Mouse (Mus musculus): ENCODE measurements around the gene Gm813. TPM values are rescaled to one million over a fixed set of nuclear protein-coding genes. Genes with fewer than 3 reads are reported as not detected.
A peak's percentile ranks its signal among the peaks of the same experiment; 100 is the strongest.
"Not testable (repeated sequence)": the region's sequence is repeated elsewhere in the genome, so short reads cannot be mapped to it uniquely, and the experiment has no call there.

Gene Gm813
- not detected for polyA plus RNA-seq (2017; shearing (Covaris generic))

DNA sequence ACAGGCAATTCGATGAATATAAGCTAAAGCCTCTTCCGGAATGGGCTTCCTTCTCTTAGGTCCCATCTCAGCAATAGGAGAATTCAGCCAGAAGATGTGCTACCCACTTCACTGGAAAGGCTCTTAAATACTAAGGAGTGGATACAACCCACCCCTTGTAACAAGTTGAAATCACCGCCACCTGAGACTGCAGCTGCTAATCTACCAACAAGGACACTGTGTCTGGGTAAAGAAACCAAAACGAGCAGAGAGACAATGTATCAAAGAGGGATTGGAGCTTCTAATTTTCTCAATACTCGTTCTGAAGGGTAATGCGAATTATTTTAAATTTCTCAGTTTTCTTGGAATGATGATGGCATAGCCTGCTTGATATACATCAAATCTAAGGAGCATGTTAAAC is at the start of gene Gm813:
Gene Gm813 (minus strand): TSS at position 101 of the 400 bp plus-strand sequence.
- ATAC-seq: no peak

DNA sequence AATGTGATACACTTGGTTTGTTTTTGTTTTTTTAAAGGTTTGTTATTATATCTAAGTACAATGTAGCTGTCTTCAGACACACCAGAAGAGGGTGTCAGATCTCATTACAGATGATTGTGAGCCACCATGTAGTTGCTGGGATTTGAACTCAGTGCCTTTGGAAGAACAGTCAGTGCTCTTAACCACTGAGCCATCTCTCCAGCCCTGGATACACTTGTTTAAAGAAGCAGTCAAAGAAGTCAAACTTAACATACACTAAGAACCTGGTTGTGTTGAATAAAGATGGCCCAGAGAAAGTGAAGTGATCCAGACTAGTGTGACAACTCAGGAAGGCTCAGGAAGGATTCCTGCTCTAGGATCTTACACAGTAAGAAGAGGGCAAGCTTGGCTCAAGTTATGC is 48.4 kb upstream of the Gm813 start:
- ATAC-seq: not testable (repeated sequence)

DNA sequence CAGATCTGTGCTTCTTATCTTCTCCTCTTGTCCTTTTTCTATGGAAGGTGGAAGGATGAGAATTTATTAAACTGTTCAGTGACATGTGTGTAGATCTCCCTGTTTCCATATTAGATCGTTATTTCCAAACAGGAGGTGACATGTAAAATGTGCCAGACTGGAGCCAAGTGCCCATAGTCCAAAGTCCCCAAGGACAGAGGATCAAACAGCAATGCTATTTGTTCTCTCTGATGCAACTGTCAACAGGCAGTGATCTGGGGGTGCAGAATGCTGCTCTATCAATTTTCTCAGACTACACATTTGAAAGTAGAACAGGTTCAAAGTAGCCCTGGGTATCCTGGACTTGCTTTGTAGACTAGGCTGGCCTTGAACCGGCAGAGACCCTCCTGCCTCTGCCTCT is 47.0 kb upstream of the Gm813 start:
- ATAC-seq: no peak

- ATAC-seq: peak; percentile 87
These were observed 46.2 kb upstream of the Gm813 start for GRCm38 (mm10) chr16:58663021-58663420.

DNA sequence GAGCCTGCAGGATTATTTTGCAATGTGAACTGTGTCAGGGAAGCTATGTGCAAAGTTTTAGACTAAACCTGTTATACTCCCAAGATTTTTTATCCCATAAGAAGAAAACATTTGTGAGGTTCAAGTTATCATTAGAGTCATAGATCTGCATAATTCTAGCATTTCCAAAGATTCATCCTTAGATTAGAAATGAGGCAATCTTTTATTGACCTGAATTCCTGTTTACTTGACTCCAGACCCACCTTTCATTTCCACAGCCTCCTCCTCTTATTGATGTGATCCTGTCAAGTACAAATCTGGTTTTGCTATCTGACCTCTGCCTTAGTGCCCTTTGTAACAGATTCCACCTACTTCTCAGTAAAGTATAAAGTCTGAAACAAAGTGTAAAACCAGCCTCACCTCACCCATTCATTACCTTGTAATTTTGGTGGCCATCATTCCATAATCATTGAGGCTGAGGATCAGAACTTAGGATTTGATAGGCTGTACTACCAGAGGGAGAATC is 45.6 kb upstream of the Gm813 start:
- no peak for ATAC-seq

- no peak for ATAC-seq
These were observed 45.0 kb upstream of the Gm813 start for GRCm38 (mm10) chr16:58661826-58662225.

GRCm38 (mm10) chr16:58658668-58659067 is 41.9 kb upstream of the Gm813 start:
- no peak for ATAC-seq

DNA sequence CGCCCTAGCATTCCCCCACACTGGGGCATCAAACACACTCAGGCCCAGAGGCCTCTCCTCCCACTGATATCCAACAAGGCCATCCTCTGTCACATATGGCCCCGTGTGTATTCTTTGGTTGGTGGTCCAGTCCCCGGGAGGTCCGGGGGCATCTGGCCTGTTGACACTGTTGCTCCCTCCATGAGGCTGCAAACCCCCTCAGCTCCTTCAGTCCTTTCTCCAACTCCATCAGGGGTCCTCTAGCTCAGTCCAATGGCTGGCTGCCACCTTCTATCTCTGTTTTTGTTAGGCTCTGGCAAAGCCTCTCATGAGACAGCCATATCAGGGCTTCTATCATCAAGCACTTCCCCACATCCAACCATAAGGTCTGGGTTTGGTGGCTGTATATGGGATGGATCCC is 39.7 kb upstream of the Gm813 start:
- ATAC-seq: no peak

GRCm38 (mm10) chr16:58655751-58656150 is 39.0 kb upstream of the Gm813 start:
- no peak for ATAC-seq

- no peak for ATAC-seq
These were observed 33.2 kb upstream of the Gm813 start for GRCm38 (mm10) chr16:58649979-58650378.

- no peak for ATAC-seq
These were observed 22.0 kb upstream of the Gm813 start, which contains the start of gene E330017A01Rik for GRCm38 (mm10) chr16:58638689-58639175. E330017A01Rik (minus strand) TSS chr16:58638739.

DNA sequence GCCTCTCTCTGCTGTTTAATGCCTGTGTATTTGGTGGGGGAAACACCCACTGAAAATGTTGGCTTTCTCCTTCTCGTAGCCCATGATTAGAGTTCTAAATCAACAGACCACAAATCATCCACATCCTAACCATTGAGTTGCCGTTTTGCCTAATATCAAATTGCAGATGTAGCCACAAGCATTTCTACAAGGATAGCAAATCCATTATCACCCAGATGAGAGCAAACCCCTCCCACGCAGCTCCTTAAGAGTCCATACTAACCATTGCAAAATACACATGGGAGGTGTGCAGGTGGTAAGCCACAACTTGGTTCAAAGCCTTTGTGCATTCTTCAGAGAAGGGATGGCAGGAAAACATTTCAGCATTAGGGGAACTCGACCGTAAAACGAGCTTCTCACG is 21.2 kb upstream of the Gm813 start:
- no peak for ATAC-seq

DNA sequence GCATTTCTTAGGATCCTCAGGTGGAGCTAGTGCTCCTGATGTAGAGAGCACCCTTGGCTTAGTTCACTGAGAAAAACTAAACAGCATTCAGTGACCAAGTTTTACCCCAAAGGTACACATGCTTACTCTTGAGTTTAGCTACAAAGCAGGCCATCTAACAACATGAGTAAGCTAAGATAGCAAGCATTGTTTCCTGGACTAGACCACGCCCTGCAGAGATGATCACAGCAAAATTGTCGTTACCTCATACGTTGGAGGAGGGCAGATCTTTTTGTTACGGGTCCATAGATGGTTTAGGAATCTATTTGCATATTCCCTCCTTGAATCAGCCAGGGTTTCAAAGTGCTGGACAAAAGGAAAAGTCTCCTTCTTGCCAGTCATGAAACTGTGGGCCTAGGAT is 20.7 kb upstream of the Gm813 start:
- no peak for ATAC-seq

DNA sequence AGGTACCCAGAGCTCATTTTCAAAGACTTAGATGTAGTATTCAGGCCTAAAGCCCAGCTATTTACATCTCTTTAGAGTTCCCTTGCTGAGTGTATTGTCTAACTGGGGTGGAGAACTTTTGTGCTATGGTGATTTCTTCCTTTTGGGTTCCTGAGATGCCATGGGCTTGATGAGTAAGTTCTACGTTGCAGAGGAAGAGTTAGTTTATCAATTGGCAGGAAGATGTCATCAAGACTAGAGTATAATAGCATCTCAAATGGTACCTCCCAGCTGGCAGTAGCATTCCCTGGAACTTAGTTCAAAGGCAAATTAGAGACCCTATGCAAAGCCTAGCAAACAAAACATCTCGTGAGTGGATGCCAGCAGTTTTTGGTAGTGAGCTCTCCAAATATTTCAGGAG is 19.1 kb upstream of the Gm813 start:
- no peak for ATAC-seq

DNA sequence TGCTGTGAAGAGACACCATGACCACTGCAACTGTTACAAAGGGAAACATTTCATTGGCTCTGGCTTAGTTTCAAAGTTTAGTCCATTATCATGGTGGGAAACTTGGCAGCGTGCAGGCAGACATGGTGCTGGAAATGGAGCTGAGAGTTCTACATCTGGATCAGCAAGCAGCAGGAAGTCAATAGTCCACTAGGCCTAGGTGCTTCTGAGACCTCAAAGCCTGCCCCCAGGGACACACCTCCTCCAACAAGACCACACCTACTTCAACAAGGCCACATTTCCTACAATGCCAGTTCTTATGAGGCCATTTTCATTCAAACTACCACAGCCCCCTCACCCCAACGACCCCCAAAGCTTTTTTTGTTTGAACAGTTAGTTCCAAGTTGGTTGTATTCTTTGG is 13.0 kb upstream of the Gm813 start:
- no peak for ATAC-seq

- ATAC-seq: no peak
These were observed 12.2 kb upstream of the Gm813 start for GRCm38 (mm10) chr16:58628968-58629367.

GRCm38 (mm10) chr16:58628336-58628680 is 11.5 kb upstream of the Gm813 start:
- ATAC-seq: no peak

GRCm38 (mm10) chr16:58627597-58628335 is 11.0 kb upstream of the Gm813 start:
- no peak for ATAC-seq

- peak; percentile 70 for ATAC-seq
These were observed 7.2 kb upstream of the Gm813 start for GRCm38 (mm10) chr16:58623944-58624343.

DNA sequence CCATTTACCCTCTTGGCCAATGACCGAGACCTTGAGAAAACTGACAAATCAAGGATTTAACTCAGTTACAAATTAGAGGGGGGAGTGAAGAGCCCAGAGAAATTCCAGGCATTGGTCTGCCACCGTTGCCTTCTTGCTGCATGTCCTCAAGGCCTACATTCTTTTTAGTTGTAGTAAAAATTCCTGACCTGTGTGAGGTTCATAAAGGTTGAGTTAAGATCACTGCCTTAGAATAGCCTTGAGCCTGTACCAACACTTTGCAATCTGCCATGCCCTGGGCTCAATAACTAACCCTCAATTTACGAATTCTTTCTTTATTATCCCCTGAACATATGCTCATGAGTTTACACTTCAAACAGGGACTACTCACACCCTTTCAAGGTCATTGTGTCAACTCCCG is 6.3 kb upstream of the Gm813 start:
- no peak for ATAC-seq

DNA sequence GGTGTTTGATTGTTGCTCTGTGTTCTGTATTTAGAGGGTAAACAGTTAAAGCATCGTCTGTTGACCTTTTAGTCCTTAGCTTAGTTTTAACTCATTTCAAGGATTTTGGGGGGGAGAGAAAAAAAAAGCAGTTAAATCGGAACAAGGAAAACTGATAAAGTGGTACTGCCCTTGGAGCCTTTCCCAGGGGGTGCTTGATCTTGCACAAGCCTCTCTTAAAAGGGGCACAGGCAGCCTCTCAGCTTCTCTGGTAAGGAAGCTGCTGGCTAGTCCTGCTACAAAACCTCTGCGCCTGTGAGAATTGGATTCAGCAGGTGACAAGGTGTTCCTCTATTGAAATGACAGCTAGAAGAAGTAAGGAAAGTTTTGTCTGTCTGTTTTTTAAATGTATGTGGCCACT is 5.6 kb upstream of the Gm813 start:
- ATAC-seq: no peak

- ATAC-seq: no peak
These were observed 568 bp upstream of the Gm813 start for GRCm38 (mm10) chr16:58617346-58617745.

- ATAC-seq: no peak
These were observed 3.8 kb downstream of the Gm813 start for GRCm38 (mm10) chr16:58612969-58613368.

DNA sequence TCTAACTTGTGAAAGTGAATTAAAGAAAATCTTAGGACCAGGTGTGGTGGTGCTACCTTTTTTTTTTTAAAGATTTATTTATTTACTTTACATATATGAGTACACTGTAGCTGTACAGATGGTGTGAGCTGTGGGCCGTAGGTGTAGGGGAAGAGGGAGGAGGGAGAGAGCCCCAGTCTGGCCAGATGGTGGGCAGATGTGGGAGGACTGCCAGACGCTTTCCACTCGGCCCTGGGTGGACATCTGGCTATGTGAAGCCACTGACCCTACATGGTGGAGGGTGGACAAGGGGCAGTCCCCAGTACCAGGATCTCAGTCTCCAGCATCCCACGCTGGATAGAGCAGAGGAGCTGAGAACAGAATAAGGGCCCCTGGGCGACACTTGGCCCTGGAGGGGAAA is 9.7 kb downstream of the Gm813 start:
- ATAC-seq: no peak

DNA sequence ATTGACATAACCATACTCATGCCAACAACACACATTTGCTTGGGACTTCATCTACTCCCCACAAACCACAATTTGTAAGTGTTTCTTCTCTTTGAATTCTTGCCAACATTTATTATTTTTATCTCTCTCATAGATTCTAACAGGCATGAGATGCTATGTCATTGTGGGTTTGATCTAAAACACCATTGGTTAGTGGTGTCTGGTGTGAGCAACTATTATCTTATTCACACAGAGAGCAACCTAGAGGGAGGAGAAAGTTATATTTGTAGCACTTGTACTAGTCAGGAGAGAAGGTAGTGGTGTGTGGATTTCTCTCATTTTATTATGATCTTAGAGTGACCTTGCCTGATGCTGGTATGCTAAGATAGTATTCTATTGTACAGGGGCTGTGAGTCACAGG is 12.1 kb downstream of the Gm813 start:
- ATAC-seq: no peak
